Mouse (Mus musculus) limb, embryonic 11.5 days (tissue): ENCODE data around the gene Armcx2. TPM values are rescaled to one million over a fixed set of nuclear protein-coding genes. Genes with fewer than 3 reads are reported as not detected.
A peak's percentile ranks its signal among the peaks of the same experiment; 100 is the strongest.
"Not testable (repeated sequence)": the region's sequence is repeated elsewhere in the genome, so short reads cannot be mapped to it uniquely, and the experiment has no call there.

Experiments
- ATAC-seq: fragments of 200-750 bp; cut with Nextera tagmentation; 2 replicates; pipeline ENCODE4 v1.8.0; 2017; ENCODE audit warnings: low read depth; ENCODE audit not compliant: insufficient number of reproducible peaks, low FRiP score, low TSS enrichment
- DNase-seq: peaks from one replicate; pipeline ENCODE4 v3.0.0-alpha.2; 2015; ENCODE audit warnings: low spot score
- H3K27ac ChIP-seq: fragments of 300-500 bp; sonication (generic); replicated peaks from 2 replicates; pipeline ENCODE4 v1.5.1; 2014; ENCODE audit warnings: low read depth, mild to moderate bottlenecking, low read length
- H3K27me3 ChIP-seq: fragments of 300-500 bp; sonication (generic); 2 replicates; pipeline ENCODE4 v1.6.1; 2014; ENCODE audit warnings: mild to moderate bottlenecking, low read length, mixed read lengths; ENCODE audit not compliant: control insufficient read depth, insufficient read depth
- H3K36me3 ChIP-seq: fragments of 300-500 bp; sonication (generic); 2 replicates; pipeline ENCODE4 v1.6.1; 2014; ENCODE audit warnings: mild to moderate bottlenecking, low read length, moderate library complexity, mixed read lengths; ENCODE audit not compliant: control insufficient read depth, insufficient read depth
- H3K4me1 ChIP-seq: fragments of 300-500 bp; sonication (generic); 2 replicates; pipeline ENCODE4 v1.6.1; 2014; ENCODE audit warnings: low read length, mixed read lengths; ENCODE audit not compliant: control insufficient read depth, insufficient read depth
- H3K4me2 ChIP-seq: fragments of 300-500 bp; sonication (generic); 2 replicates; pipeline ENCODE4 v1.6.1; 2014; ENCODE audit warnings: low read depth, mild to moderate bottlenecking, moderate library complexity; ENCODE audit not compliant: severe bottlenecking
- H3K4me3 ChIP-seq: fragments of 300-500 bp; sonication (generic); 2 replicates; pipeline ENCODE4 v1.5.1; 2014; ENCODE audit warnings: low read depth, low read length
- H3K9ac ChIP-seq: fragments of 300-500 bp; sonication (generic); 2 replicates; pipeline ENCODE4 v1.6.1; 2014; ENCODE audit warnings: mild to moderate bottlenecking, low read length
- H3K9me3 ChIP-seq: fragments of 300-500 bp; sonication (generic); 2 replicates; pipeline ENCODE4 v1.6.1; 2016; ENCODE audit warnings: low read length; ENCODE audit not compliant: control insufficient read depth
- WGBS: fragments of 180-500 bp; shearing (Covaris S2); extraction: QIAGEN DNeasy Blood & Tissue Kit; methylation state at CpG from one replicate; pipeline ENCODE4 v1.1.7; 2014; 5-methylcytosine and 5-hydroxymethylcytosine counted together
- polyA plus RNA-seq: library from polyadenylated mRNA; unstranded; fragments of >200 nt; fragmentation: Nextera tagmentation; extraction: Ambion mirVana; gene quantifications from 2 replicates; pipeline ENCODE4 v1.2.1, GENCODE M21; 2014

Armcx2 gene
- 81.1 and 85.9 TPM in 2 replicates for polyA plus RNA-seq

GRCm38 (mm10) chrX:134808755-134809224 is at the start of gene Armcx2:
Gene Armcx2, minus strand, starts transcription at chrX:134809221.
- Histone ChIP-seq H3K36me3 (no peaks in the 10 kb centered on the region; the same call in 1 of the 2 replicates), H3K27ac (0 out of 2 replicates have a peak within 1 kb of the TSS, but pooled peaks have one; percentile 30), H3K4me3 (peak within 1 kb of the TSS; percentile 55), H3K27me3 (peaks cover 14% of the 10 kb centered on the region; the same call in 1 of the 2 replicates), H3K4me2 (peak within 1 kb of the TSS; percentile 50), H3K9me3 (no peaks in the 10 kb centered on the region), H3K4me1 (no peaks in the 10 kb centered on the region), H3K9ac (peak within 1 kb of the TSS; percentile 69)
- WGBS = 18% methylated on average over 16 of the region's 16 CpGs
- peak; percentile 71 for DNase-seq
- ATAC-seq = peak; percentile 95

DNA sequence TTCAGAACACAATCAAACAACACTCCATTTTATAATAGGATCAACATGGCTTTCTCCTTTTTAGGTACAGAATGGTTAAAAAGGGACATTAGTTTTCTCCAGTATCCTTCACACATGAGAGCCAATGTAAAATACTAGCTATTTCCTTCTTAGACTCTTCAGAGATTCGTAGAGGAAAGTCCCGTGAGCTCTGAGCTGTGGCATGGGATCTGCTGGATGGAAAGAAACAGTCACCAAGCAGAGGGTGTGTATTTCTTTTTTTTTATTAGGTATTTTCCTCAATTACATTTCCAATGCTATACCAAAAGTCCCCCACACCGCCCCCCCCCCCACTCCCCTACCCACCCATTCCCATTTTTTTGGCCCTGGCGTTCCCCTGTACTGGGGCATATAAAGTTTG is 40.6 kb upstream of the Armcx2 start:
- H3K36me3 ChIP-seq = no peaks in the 10 kb centered on the region
- no peak overlapping the region for H3K4me3 ChIP-seq
- H3K27ac ChIP-seq = no peak overlapping the region
- no peak overlapping the region for H3K9ac ChIP-seq
- ATAC-seq (no peak), DNase-seq (no peak)
- WGBS = 77% methylated on average over 3 of the region's 4 CpGs
- no peaks in the 10 kb centered on the region for H3K9me3 ChIP-seq
- no peak overlapping the region for H3K4me2 ChIP-seq
- H3K27me3 ChIP-seq = 0 out of 2 replicates have a peak, but pooled peaks cover 3% of the 10 kb centered on the region
- no peaks in the 10 kb centered on the region for H3K4me1 ChIP-seq

GRCm38 (mm10) chrX:134844424-134844823 is 35.4 kb upstream of the Armcx2 start:
- DNase-seq (no peak), ATAC-seq (no peak)
- H3K4me1 ChIP-seq = no peaks in the 10 kb centered on the region
- no peaks in the 10 kb centered on the region for H3K9me3 ChIP-seq
- H3K9ac ChIP-seq = no peak overlapping the region
- no peaks in the 10 kb centered on the region for H3K36me3 ChIP-seq
- H3K4me3 ChIP-seq = no peak overlapping the region
- no peak overlapping the region for H3K4me2 ChIP-seq
- 73% methylated on average over 2 of the region's 2 CpGs for WGBS
- no peak overlapping the region for H3K27ac ChIP-seq
- 0 out of 2 replicates have a peak, but pooled peaks cover 3% of the 10 kb centered on the region for H3K27me3 ChIP-seq

DNA sequence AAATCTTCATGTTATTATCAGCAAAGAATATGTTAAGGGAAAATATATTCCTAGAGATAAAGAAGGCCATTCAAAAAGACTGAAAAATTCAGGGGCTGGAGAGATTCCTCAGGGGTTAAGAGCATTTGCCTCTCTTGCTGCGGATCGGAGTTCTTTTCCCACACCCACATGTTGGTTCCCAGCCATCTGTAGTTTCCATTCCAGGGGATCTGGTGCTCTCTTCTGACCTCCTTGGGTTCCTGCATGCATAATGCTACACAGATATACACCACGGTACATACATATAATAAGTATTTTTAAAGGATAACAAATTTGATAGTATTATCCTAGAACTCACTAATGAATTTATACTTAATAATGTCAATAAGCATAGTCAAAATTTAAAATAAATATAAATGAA is 21.5 kb upstream of the Armcx2 start:
- DNase-seq = no peak
- Histone ChIP-seq H3K36me3 (no peaks in the 10 kb centered on the region), H3K9ac (no peak overlapping the region), H3K9me3 (no peaks in the 10 kb centered on the region), H3K4me3 (no peak overlapping the region), H3K27ac (no peak overlapping the region), H3K4me1 (no peaks in the 10 kb centered on the region), H3K4me2 (no peak overlapping the region), H3K27me3 (0 out of 2 replicates have a peak, but pooled peaks cover 2% of the 10 kb centered on the region)
- no peak for ATAC-seq
- WGBS = 71% methylated on average over 3 of the region's 3 CpGs

GRCm38 (mm10) chrX:134807833-134808754 is 927 bp downstream of the Armcx2 start:
- Histone ChIP-seq H3K9ac (peak overlapping the region; percentile 69), H3K9me3 (no peaks in the 10 kb centered on the region), H3K27me3 (peaks cover 14% of the 10 kb centered on the region; the same call in 1 of the 2 replicates), H3K36me3 (no peaks in the 10 kb centered on the region; the same call in 1 of the 2 replicates), H3K4me3 (peak overlapping the region; percentile 55), H3K4me1 (no peaks in the 10 kb centered on the region), H3K4me2 (peak overlapping the region; percentile 50), H3K27ac (0 out of 2 replicates have a peak overlapping the region, but pooled peaks have one; percentile 30)
- ATAC-seq (peak; percentile 54; the same call in 1 of the 2 replicates), DNase-seq (peak; percentile 57)
- 15% methylated on average over 27 of the region's 28 CpGs for whole genome bisulfite sequencing

GRCm38 (mm10) chrX:134787728-134788127 is 21.3 kb downstream of the Armcx2 start:
- ATAC-seq = no peak
- WGBS = 81% methylated on average over 4 of the region's 4 CpGs
- no peak overlapping the region for H3K4me3 ChIP-seq

GRCm38 (mm10) chrX:134763428-134764198 is 45.4 kb downstream of the Armcx2 start:
- H3K4me2 ChIP-seq, H3K9me3 ChIP-seq, H3K9ac ChIP-seq, H3K36me3 ChIP-seq, H3K27me3 ChIP-seq, H3K4me3 ChIP-seq, DNase-seq, H3K4me1 ChIP-seq, H3K27ac ChIP-seq: not testable (repeated sequence)
- WGBS = 54% methylated on average over 3 of the region's 4 CpGs
- ATAC-seq = peak; percentile 54; the same call in 1 of the 2 replicates

More at GRCm38 (mm10) chrX:134787728-134788127, 21.3 kb downstream of the Armcx2 start:
- Histone ChIP-seq H3K4me1 (no peaks in the 10 kb centered on the region), H3K9ac (no peak overlapping the region), H3K9me3 (no peaks in the 10 kb centered on the region), H3K4me2 (no peak overlapping the region), H3K36me3 (no peaks in the 10 kb centered on the region), H3K27ac (no peak overlapping the region), H3K27me3 (no peaks in the 10 kb centered on the region)
- no peak for DNase-seq
